Mouse (Mus musculus): ENCODE measurements around the gene 1700022I11Rik. TPM values are rescaled to one million over a fixed set of nuclear protein-coding genes. Genes with fewer than 3 reads are reported as not detected.

Gene 1700022I11Rik
- polyA plus RNA-seq, 1 experiment from 2014 or later, result 0.43 TPM

- Histone ChIP-seq H3K36me3 (ENCODE audit: control insufficient read depth, insufficient read depth) (peaks cover 38% of the 10 kb centered on the region), H3K4me3 (ENCODE audit: low read depth, low read length) (peak within 1 kb of the TSS; percentile 76), H3K9me3 (ENCODE audit: control insufficient read depth) (no peaks in the 10 kb centered on the region), H3K9ac (ENCODE audit: low read depth, low read length) (peak within 1 kb of the TSS; percentile 90), H3K27ac (ENCODE audit: low read depth, low read length) (peak within 1 kb of the TSS; percentile 82), H3K27me3 (replicated peaks; ENCODE audit: control insufficient read depth, insufficient read depth, low read length) (no peaks in the 10 kb centered on the region), H3K4me2 (replicated peaks; ENCODE audit: low read depth) (peak within 1 kb of the TSS; percentile 84), H3K4me1 (replicated peaks; ENCODE audit: control insufficient read depth, insufficient read depth, low read length) (0 out of 2 replicates have a peak, but pooled peaks cover 3% of the 10 kb centered on the region)
- under 1% methylated on average over 38 of the region's 38 CpGs for WGBS
- peak; percentile 94 for ATAC-seq
- peak; percentile 66 for TF ChIP-seq CTCF (IDR thresholded peaks at IDR 0.05; ENCODE audit: low read depth)
These were observed 62.0 kb downstream of the 1700022I11Rik start, which contains the start of gene Stoml2 for GRCm38 (mm10) chr4:43031237-43031995. Gene Stoml2, minus strand, starts transcription at chr4:43031710.

DNA sequence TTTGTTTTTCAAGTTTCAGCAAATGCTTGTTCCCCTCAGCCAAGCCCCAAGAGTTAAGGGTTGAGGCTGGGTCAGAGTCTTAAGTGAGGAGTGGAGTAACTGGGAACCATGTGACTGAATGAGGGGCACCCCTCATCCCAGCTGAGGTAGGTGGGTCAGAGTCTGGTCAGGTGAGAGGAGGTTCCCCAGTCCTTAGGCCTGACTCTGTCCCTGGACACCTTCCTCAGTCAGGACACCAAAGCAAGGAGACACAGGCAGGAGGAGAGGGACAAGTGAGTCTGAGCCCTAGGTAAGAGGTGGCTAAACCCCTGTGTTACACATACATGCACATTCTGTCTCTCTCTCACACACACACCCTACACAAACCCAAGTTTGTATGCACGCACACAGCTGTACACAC is 63.1 kb downstream of the 1700022I11Rik start:
- TF ChIP-seq CTCF (IDR thresholded peaks at IDR 0.05; ENCODE audit: low read depth), result no peak
- Histone ChIP-seq H3K9me3 (ENCODE audit: control insufficient read depth) (no peaks in the 10 kb centered on the region), H3K4me1 (replicated peaks; ENCODE audit: control insufficient read depth, insufficient read depth, low read length) (0 out of 2 replicates have a peak, but pooled peaks cover 3% of the 10 kb centered on the region), H3K27ac (ENCODE audit: low read depth, low read length) (no peak overlapping the region), H3K9ac (ENCODE audit: low read depth, low read length) (no peak overlapping the region), H3K27me3 (replicated peaks; ENCODE audit: control insufficient read depth, insufficient read depth, low read length) (no peaks in the 10 kb centered on the region), H3K4me3 (ENCODE audit: low read depth, low read length) (no peak overlapping the region), H3K4me2 (replicated peaks; ENCODE audit: low read depth) (no peak overlapping the region), H3K36me3 (ENCODE audit: control insufficient read depth, insufficient read depth) (peaks cover 38% of the 10 kb centered on the region)
- no peak for ATAC-seq
- WGBS, result 93% methylated on average over 1 of the region's 1 CpGs

Other genes starting within 250 kb of the 1700022I11Rik start
- gene 4930578G10Rik, start 234.1 kb upstream of the 1700022I11Rik start, polyA plus RNA-seq (2015; fragmentation: Nextera tagmentation; extraction: Ambion mirVana), result not detected in 2 replicates
- 0.75 and 1.1 TPM in 2 replicates for gene Ccl19, start 213.0 kb upstream of the 1700022I11Rik start, polyA plus RNA-seq (2015; fragmentation: Nextera tagmentation; extraction: Ambion mirVana)
- 70.3 and 73.7 TPM in 2 replicates for gene Ccl21a, start 195.6 kb upstream of the 1700022I11Rik start, polyA plus RNA-seq (2015; fragmentation: Nextera tagmentation; extraction: Ambion mirVana)
- not detected in 2 replicates for gene Fam205a1, start 115.7 kb upstream of the 1700022I11Rik start, polyA plus RNA-seq (2015; fragmentation: Nextera tagmentation; extraction: Ambion mirVana)
- gene Gm12394, start 112.8 kb upstream of the 1700022I11Rik start, polyA plus RNA-seq (2015; fragmentation: Nextera tagmentation; extraction: Ambion mirVana), result 0.05 and 0.12 TPM in 2 replicates
- 0.16 TPM in 1 of 2 replicates, not detected in the other for gene Fam205c, start 95.4 kb upstream of the 1700022I11Rik start, polyA plus RNA-seq (2015; fragmentation: Nextera tagmentation; extraction: Ambion mirVana)
- gene Phf24, start 52.9 kb upstream of the 1700022I11Rik start, polyA plus RNA-seq (2015; fragmentation: Nextera tagmentation; extraction: Ambion mirVana), result 0.73 and 1.0 TPM in 2 replicates
- gene Dnajb5, start 19.8 kb upstream of the 1700022I11Rik start, polyA plus RNA-seq (2015; fragmentation: Nextera tagmentation; extraction: Ambion mirVana), result 7.5 and 8.8 TPM in 2 replicates
- 205 and 207 TPM in 2 replicates for gene Vcp, start 30.9 kb downstream of the 1700022I11Rik start, polyA plus RNA-seq (2015; fragmentation: Nextera tagmentation; extraction: Ambion mirVana)
- 5.2 and 6.2 TPM in 2 replicates for gene Fancg, start 40.9 kb downstream of the 1700022I11Rik start, polyA plus RNA-seq (2015; fragmentation: Nextera tagmentation; extraction: Ambion mirVana)
- 14.3 and 15.4 TPM in 2 replicates for gene Pigo, start 56.2 kb downstream of the 1700022I11Rik start, polyA plus RNA-seq (2015; fragmentation: Nextera tagmentation; extraction: Ambion mirVana)
- 119 and 120 TPM in 2 replicates for gene Stoml2, start 62.1 kb downstream of the 1700022I11Rik start, polyA plus RNA-seq (2015; fragmentation: Nextera tagmentation; extraction: Ambion mirVana)
- gene Fam214b, start 76.6 kb downstream of the 1700022I11Rik start, polyA plus RNA-seq (2015; fragmentation: Nextera tagmentation; extraction: Ambion mirVana), result 5.9 and 6.3 TPM in 2 replicates
- 1.5 TPM in 2 replicates for gene Unc13b, start 89.3 kb downstream of the 1700022I11Rik start, polyA plus RNA-seq (2015; fragmentation: Nextera tagmentation; extraction: Ambion mirVana)

Measured in intestine, postnatal 0 days (tissue).